Mouse (Mus musculus) layer of hippocampus, postnatal 25 days (tissue): Measurements from ENCODE around the gene Mthfd1. TPM values are rescaled to one million over a fixed set of nuclear protein-coding genes. Genes with fewer than 3 reads are reported as not detected.
"Not testable (repeated sequence)": the region's sequence is repeated elsewhere in the genome, so short reads cannot be mapped to it uniquely, and the experiment has no call there.

Experiments
- DNase-seq, 2 experiments: peaks; one replicate each; pipeline ENCODE4 v3.0.0; 2022; ENCODE audit warnings: mixed read lengths in 2 of 2, low spot score in 1 of 2; ENCODE audit errors: extremely low spot score in 1 of 2
- total RNA-seq, 2 experiments: library from RNA; stranded (reverse); gene quantifications; 2 replicates each; pipeline ENCODE4 v1.2.3; 2021

The Mthfd1 gene
- total RNA-seq: 10 to 100 TPM; 41.1 to 44.9 TPM

GRCm38 (mm10) chr12:76254725-76255498 is at the start of gene Mthfd1:
TSS of gene Mthfd1 (plus strand) at chr12:76255298.
- DNase-seq: peak; percentile 82

GRCm38 (mm10) chr12:76209429-76209974 is 45.6 kb upstream of the Mthfd1 start:
- no peak for DNase-seq

GRCm38 (mm10) chr12:76215121-76215520 is 40.0 kb upstream of the Mthfd1 start:
- no peak for DNase-seq

- no peak for DNase-seq
Measured at GRCm38 (mm10) chr12:76216716-76217115, 38.4 kb upstream of the Mthfd1 start.

- DNase-seq: not testable (repeated sequence)
Measured at GRCm38 (mm10) chr12:76222104-76222503, 33.0 kb upstream of the Mthfd1 start.

GRCm38 (mm10) chr12:76230644-76231043 is 24.5 kb upstream of the Mthfd1 start:
- DNase-seq: no peak

- DNase-seq: no peak
Measured at GRCm38 (mm10) chr12:76235253-76235652, 19.8 kb upstream of the Mthfd1 start.

- no peak for DNase-seq
Measured at GRCm38 (mm10) chr12:76239145-76239838, 15.8 kb upstream of the Mthfd1 start.

- DNase-seq: no peak
Measured at GRCm38 (mm10) chr12:76239839-76240571, 15.1 kb upstream of the Mthfd1 start.

GRCm38 (mm10) chr12:76240670-76241069 is 14.4 kb upstream of the Mthfd1 start:
- DNase-seq: no peak

- DNase-seq: no peak
Measured at GRCm38 (mm10) chr12:76241084-76241483, 14.0 kb upstream of the Mthfd1 start.

- no peak for DNase-seq
Measured at GRCm38 (mm10) chr12:76241833-76242232, 13.3 kb upstream of the Mthfd1 start.

GRCm38 (mm10) chr12:76244981-76245380 is 10.1 kb upstream of the Mthfd1 start:
- no peak for DNase-seq

- DNase-seq: no peak
Measured at GRCm38 (mm10) chr12:76246646-76247045, 8.5 kb upstream of the Mthfd1 start, which contains the start of gene Tex21. TSS of gene Tex21 (minus strand) at chr12:76246746.

- DNase-seq: no peak
Measured at GRCm38 (mm10) chr12:76253090-76253489, 2.0 kb upstream of the Mthfd1 start.

- DNase-seq: no peak
Measured at GRCm38 (mm10) chr12:76253591-76253990, 1.5 kb upstream of the Mthfd1 start.

- DNase-seq: no peak
Measured at GRCm38 (mm10) chr12:76253991-76254390, 1.1 kb upstream of the Mthfd1 start.

GRCm38 (mm10) chr12:76255499-76255875 is 389 bp downstream of the Mthfd1 start:
- no peak for DNase-seq

GRCm38 (mm10) chr12:76256114-76256843 is 1.2 kb downstream of the Mthfd1 start:
- no peak for DNase-seq

- DNase-seq: no peak
Measured at GRCm38 (mm10) chr12:76260673-76261072, 5.6 kb downstream of the Mthfd1 start.
